Mouse (Mus musculus): ENCODE measurements around the gene Cyp2b13. TPM values are rescaled to one million over a fixed set of nuclear protein-coding genes. Genes with fewer than 3 reads are reported as not detected.
"Not testable (repeated sequence)": the region's sequence is repeated elsewhere in the genome, so short reads cannot be mapped to it uniquely, and the experiment has no call there.

Gene Cyp2b13
- polyA plus RNA-seq (2012; ENCODE audit: insufficient read depth, insufficient read length, missing spikeins) = not detected in 2 replicates

- not testable (repeated sequence) for H3K4me1 ChIP-seq (ENCODE audit: control insufficient read depth, insufficient read depth, low read length); H3K27ac ChIP-seq (ENCODE audit: insufficient read depth, low read depth, low read length); H3K4me3 ChIP-seq (ENCODE audit: insufficient read depth, low read length)
Observed at GRCm38 (mm10) chr7:26061197-26061596, at the start of gene Cyp2b13. Gene Cyp2b13, plus strand, starts transcription at chr7:26061497.

- H3K4me3 ChIP-seq (ENCODE audit: insufficient read depth, low read length); H3K27ac ChIP-seq (ENCODE audit: insufficient read depth, low read depth, low read length); H3K4me1 ChIP-seq (ENCODE audit: control insufficient read depth, insufficient read depth, low read length): not testable (repeated sequence)
Observed at GRCm38 (mm10) chr7:26019814-26020332, 41.4 kb upstream of the Cyp2b13 start.

GRCm38 (mm10) chr7:26054885-26055630 is 6.2 kb upstream of the Cyp2b13 start:
- not testable (repeated sequence) for H3K4me3 ChIP-seq (ENCODE audit: insufficient read depth, low read length); H3K27ac ChIP-seq (ENCODE audit: insufficient read depth, low read depth, low read length); H3K4me1 ChIP-seq (ENCODE audit: control insufficient read depth, insufficient read depth, low read length)

DNA sequence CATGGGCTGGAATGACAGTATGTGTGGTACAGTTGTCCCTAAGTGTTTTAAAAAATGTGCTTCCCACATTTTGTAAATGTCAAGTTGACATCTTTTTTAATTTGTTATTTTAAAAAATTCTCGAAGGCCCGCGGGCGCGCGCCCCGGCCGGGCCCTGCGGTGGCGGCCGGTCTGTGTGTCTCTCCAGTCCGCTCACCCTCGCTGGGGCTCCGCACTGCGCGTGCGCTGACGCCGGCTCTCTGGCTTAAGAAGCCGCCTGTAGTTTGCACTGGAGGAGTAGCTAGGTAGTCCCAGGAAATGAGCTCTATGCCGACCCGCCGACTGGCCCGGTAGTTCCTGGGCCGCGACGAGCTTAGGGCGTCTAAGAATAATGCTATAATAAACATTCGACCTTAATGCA is 10.4 kb downstream of the Cyp2b13 start:
- not testable (repeated sequence) for H3K27ac ChIP-seq (ENCODE audit: insufficient read depth, low read depth, low read length); H3K4me3 ChIP-seq (ENCODE audit: insufficient read depth, low read length); H3K4me1 ChIP-seq (ENCODE audit: control insufficient read depth, insufficient read depth, low read length)

GRCm38 (mm10) chr7:26082595-26082994 is 21.3 kb downstream of the Cyp2b13 start:
- H3K4me1 ChIP-seq (ENCODE audit: control insufficient read depth, insufficient read depth, low read length) = no peaks in the 10 kb centered on the region
- no peak overlapping the region for H3K4me3 ChIP-seq (ENCODE audit: insufficient read depth, low read length)
- TF ChIP-seq CTCF (IDR thresholded peaks at IDR 0.05; ENCODE audit: low read depth, low read length) (no peak), POLR2A (IDR thresholded peaks at IDR 0.05; ENCODE audit: borderline replicate concordance, low read depth, low read length) (no peak)
- no peak overlapping the region for H3K27ac ChIP-seq (ENCODE audit: insufficient read depth, low read depth, low read length)

GRCm38 (mm10) chr7:26087391-26087790 is 26.1 kb downstream of the Cyp2b13 start:
- no peak overlapping the region for H3K4me3 ChIP-seq (ENCODE audit: insufficient read depth, low read length)
- no peaks in the 10 kb centered on the region for H3K4me1 ChIP-seq (ENCODE audit: control insufficient read depth, insufficient read depth, low read length)
- no peak overlapping the region for H3K27ac ChIP-seq (ENCODE audit: insufficient read depth, low read depth, low read length)
- TF ChIP-seq POLR2A (IDR thresholded peaks at IDR 0.05; ENCODE audit: borderline replicate concordance, low read depth, low read length) = no peak
- TF ChIP-seq CTCF (IDR thresholded peaks at IDR 0.05; ENCODE audit: low read depth, low read length) = no peak

- H3K4me1 ChIP-seq (ENCODE audit: control insufficient read depth, insufficient read depth, low read length); H3K4me3 ChIP-seq (ENCODE audit: insufficient read depth, low read length); H3K27ac ChIP-seq (ENCODE audit: insufficient read depth, low read depth, low read length): not testable (repeated sequence)
Observed at GRCm38 (mm10) chr7:26088578-26088977, 27.3 kb downstream of the Cyp2b13 start.

DNA sequence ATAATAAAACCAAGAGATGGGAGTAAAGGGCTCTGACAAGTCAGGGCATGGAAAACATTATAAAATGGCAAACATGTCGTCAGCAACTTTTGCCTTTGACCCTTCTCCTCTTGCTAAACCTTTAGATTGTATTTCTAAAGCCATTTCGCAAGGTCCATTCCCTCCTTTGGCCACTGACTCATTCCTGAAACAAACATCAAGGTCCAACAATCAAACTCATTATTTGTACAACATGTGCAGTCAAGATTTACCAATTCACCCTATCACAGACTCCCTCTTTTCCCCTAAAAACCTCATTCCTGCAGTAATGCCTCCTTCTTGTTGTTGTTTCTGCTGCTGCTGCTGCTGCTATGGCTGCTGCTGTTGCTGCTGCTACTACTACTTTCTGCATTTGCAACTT is 78.3 kb downstream of the Cyp2b13 start:
- not testable (repeated sequence) for H3K27ac ChIP-seq (ENCODE audit: insufficient read depth, low read depth, low read length); H3K4me1 ChIP-seq (ENCODE audit: control insufficient read depth, insufficient read depth, low read length); H3K4me3 ChIP-seq (ENCODE audit: insufficient read depth, low read length)

- not testable (repeated sequence) for H3K4me1 ChIP-seq (ENCODE audit: control insufficient read depth, insufficient read depth, low read length); H3K4me3 ChIP-seq (ENCODE audit: insufficient read depth, low read length); H3K27ac ChIP-seq (ENCODE audit: insufficient read depth, low read depth, low read length)
Observed at GRCm38 (mm10) chr7:26143657-26144056, 82.4 kb downstream of the Cyp2b13 start.

Other genes with a start within 250 kb of the Cyp2b13 start
- 0.34 TPM in 1 of 2 replicates, not detected in the other for gene Cyp2s1, start 244.6 kb upstream of the Cyp2b13 start, polyA plus RNA-seq (2012; ENCODE audit: insufficient read depth, insufficient read length, missing spikeins)
- gene Cyp2b10, start 163.9 kb upstream of the Cyp2b13 start, polyA plus RNA-seq (2012; ENCODE audit: insufficient read depth, insufficient read length, missing spikeins) = not detected in 2 replicates
- not detected in 2 replicates for gene Cyp2b9, start 111.9 kb downstream of the Cyp2b13 start, polyA plus RNA-seq (2012; ENCODE audit: insufficient read depth, insufficient read length, missing spikeins)
- not detected in 2 replicates for gene Vmn1r184, start 198.8 kb downstream of the Cyp2b13 start, polyA plus RNA-seq (2012; ENCODE audit: insufficient read depth, insufficient read length, missing spikeins)
- gene Cyp2a4, start 245.7 kb downstream of the Cyp2b13 start, polyA plus RNA-seq (2012; ENCODE audit: insufficient read depth, insufficient read length, missing spikeins) = not detected in 2 replicates

All from bone marrow macrophage, adult 2 months (primary cell).